Mouse (Mus musculus): ENCODE measurements around the gene Grwd1.
A peak's percentile ranks its signal among the peaks of the same experiment; 100 is the strongest.

Gene Grwd1

DNA sequence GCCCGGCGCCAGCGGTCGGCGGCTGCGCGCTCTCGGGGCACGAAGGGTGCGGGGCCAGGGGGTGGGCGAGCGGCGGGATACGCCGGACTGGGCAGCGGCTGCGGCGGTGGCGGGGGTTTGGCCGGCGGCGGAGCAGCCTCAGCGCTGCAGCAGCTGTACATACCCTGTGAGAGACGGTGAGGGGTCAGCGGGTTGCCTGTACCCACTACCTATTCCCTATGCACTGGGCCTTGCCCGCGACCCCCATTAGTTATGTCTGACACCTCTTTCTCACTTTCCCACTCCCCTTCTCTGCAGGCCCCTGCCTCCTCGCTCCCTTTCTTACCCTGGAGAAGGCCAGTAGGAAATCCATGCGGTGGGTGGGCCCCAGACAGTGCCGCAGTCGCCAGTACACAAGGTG, 3.2 kb upstream of the Grwd1 start:
- DNase-seq, result no peak

DNA sequence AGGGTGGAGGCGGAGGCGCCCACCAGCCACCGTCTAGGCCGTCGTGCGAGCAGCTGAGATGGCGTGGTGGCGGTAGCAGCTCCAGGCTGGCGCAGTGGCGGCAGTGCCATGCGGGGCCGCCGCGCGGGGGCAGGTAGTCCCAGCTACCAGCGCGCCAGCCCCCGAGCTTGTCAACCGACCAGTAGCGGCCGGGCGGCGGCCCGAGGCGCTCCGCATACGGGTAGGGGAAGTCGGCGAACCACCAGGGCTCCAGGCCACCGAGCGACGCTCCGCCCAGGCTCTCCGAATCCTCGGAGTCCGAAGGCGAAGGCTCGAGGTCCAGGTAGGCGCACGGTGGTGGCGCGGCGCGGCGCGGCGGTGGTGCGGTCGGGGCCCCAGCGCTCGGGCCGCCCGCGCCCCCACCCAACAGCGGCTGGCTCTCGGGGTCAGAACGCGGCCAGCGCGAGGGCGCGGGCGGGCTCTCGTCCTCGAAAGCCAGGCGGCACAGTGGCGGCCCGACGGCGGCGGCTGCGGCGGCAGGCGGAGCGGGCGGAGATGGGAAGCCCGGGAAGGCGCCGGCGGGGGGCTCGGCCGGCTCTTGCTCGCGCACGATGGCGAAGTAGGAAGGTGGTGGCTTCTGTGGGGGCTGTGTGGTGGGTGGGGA, 2.5 kb upstream of the Grwd1 start:
- DNase-seq, result no peak

DNA sequence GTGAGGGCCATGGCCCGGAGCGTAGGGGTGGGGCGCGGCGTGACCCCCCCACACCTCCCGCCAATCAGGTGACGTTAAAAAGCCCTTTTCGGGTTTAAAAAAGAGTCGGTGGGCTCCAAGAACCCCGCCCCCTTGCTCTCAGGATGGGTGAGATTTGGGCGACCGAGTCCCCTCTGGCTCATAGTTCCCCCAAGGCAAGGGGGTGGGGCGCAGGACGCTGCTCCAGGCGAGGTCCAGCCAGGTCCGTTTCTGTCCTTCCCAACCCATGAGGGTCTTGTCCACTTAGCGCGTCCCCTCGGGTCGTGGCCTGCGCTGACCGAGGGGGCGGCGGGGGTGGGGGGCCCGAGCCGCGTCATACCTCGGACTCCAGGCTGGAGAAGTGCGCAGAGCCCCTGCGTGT, 1.7 kb upstream of the Grwd1 start:
- DNase-seq, result peak; percentile 50

GRCm38 (mm10) chr7:45831128-45831525, 383 bp upstream of the Grwd1 start:
- no peak for DNase-seq

- DNase-seq, result no peak
These were observed 4.1 kb downstream of the Grwd1 start for GRCm38 (mm10) chr7:45826631-45827030.

DNA sequence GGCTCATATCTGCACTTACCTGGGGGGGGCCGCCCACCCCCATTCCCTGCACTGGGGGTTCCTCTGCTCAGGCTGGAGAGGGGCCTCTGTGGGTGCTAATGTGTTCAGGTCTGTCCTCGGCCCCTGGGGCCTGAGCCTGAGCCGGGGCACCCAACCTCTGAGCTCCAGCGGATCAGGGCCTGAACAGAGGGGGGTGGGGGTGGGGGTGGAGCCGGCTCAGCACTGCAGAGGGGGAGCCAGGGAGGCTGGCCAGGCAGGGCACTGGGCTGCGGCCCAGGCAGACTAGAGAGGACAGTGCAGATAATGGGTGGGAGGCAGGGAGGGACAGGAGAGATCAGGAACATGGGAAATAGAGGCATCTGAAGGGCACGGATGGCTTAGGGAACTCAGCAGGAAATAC, 6.1 kb downstream of the Grwd1 start, which contains the start of gene Kcnj14:
Kcnj14 (minus strand) TSS at position 185 of the 400 bp plus-strand sequence.
- no peak for DNase-seq

GRCm38 (mm10) chr7:45820913-45821312, 9.8 kb downstream of the Grwd1 start:
- no peak for DNase-seq

DNA sequence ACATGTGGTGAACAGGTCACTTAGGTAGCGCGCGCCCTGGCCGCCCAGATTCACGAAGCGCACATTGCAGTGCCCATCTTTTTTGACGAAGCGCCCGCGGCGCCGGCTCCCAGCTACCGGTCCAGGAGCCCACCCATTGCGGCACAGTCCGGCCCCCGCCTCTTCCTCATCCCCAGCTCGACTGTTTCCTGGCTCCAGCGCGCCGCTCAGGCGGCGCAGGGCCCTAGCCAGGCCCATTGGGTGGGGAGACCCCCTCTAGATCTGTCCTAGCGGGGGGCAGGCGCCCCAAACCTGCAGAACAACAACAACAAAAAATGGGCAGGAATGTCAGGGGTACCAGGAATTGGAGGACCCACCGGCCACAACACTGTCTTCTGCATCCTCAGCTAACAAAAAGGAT, 10.9 kb downstream of the Grwd1 start:
- no peak for DNase-seq

GRCm38 (mm10) chr7:45815984-45816351, 14.8 kb downstream of the Grwd1 start:
- no peak for DNase-seq

DNA sequence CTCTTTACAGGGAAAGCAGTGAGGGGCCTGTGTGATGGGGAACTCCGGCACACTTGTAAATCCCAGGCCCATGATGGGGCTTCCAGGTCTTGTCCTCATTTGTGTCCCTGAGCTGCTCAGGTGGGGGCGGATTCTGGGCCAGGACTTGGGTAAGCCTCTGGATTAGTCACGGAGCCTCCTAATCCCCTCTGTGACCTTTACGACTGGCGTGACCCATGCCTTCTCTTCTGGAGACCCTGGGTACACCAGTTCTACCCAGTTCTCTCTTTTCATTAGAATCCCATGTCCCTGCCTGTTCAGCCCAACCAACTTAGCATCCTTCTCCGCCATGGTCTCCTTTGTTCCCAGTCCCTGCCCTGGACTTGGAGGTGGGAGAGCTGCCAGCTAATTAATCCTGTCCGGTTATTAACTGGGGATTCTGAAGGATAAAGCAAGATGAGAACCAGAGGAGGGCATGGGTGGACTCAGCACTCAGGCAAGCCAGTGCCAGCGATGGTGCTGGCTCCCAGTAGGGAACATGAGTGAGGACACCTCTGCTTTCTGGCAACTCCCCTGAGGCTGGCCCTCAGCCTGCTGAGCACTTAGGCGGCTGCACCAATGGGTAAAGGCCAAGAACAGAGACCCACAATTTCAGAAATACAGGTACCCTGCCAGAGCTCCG, 15.3 kb downstream of the Grwd1 start:
- peak; percentile 69 for DNase-seq

- peak; percentile 71 for DNase-seq
These were observed 15.9 kb downstream of the Grwd1 start for GRCm38 (mm10) chr7:45814841-45815240.

DNA sequence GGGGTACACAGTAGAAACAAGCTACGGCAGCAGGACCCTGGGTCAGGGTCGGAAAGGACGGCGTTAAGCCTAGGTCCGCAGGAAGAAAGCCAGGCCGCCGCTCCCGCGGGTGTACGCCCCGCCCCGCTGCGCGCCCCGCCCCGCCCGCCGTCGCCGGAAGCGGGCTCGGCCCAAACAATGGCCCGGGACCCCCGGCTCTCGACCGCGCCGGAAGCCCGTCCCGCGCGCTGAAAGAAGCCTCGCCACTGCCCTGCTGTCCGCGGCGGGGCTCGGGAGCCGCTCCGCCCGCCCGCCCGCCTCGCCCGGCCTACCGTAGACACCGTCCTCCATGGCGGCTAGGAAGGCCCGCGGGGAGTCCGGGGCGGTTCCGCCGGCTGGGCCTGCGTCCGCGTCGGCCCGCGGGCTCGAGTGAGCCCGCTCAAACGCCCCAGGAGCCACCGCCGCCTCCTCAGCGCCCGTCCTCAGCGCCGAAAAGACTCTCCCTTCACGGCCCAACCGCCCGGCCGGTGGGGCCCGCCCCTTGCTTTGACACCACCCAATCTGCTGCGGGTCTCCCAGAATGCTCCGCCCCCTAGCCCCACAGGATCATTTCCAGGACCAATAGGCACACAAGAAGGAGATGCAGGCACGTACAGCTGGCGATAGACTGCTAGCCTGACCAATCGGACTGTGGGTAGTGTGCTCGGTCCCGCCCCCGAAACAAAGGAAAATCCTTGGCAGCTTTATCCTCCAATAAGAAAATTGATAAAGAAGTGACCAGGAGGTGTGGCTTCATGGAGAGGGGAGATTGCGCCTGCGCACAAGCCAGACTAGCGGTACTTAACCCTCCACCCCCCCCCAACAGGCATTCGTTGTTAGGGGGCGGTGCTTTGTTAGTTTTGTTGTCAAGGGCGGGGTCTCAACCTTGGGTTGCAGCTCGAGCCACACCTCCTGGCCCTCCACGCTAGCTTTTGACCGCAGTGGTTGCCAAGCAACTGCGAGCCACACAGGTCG, 16.7 kb downstream of the Grwd1 start, which contains the start of gene Cyth2:
Cyth2 (minus strand) TSS at position 795 of the 993 bp plus-strand sequence.
- DNase-seq, result peak; percentile 100

GRCm38 (mm10) chr7:45812921-45813320, 17.8 kb downstream of the Grwd1 start:
- no peak for DNase-seq

DNA sequence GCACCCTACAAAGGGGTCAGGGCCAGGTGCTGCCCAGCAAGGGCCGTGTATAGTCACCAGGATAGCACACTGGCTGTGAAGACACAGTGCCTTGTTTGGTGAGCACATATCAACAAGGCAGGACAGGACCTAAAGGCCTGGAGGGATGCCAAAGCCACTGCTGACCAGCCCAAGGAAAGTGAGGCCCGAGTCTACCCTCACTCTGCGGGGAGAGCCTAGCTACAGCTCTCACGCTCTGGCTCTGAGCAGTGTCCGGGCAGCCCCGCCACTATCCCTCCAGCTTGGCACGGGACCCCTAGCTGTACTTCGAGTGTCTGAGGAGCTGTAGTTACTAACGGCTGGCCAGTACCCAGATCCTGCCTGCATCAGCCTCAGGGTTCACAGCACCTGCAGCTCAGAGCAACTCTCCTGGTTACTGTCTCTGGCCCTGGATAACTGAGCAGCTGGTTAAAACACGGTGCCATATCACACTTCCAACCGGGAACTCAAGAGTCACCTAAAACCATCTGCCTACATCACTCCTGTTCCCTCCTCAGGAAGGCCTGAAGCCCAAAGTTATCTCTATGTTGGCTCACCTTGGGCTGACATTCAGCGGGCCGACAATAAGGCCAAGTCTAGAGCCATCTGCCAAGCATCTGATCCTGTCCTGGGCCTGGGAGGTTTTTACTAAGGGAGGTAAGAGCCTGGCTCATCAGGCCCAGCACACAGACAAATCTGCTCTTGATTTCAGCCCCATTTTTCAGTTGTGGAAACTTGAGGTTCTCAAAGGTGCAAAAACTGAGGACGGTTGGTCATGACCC, 21.3 kb downstream of the Grwd1 start:
- DNase-seq, result no peak

DNA sequence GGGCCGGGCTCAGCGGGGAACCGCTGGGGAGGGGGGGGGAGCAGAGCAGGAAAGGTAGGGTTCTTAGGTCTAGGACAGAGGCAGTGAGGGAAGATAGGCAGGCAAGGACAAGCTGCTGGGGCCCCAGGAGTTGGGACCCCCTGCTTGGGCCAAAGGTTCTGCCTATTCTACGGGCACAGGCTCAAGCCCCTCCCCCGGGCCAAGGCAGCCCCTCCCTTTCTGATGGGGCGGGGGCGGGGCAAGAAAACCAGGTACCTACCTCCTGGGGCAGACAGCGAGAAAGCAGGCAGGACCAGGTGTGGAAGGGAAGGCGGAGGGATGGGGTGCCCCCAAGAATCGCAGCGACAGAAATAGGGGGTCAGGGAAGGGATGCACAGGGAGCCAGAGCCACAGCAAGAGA, 22.3 kb downstream of the Grwd1 start:
- no peak for DNase-seq

DNA sequence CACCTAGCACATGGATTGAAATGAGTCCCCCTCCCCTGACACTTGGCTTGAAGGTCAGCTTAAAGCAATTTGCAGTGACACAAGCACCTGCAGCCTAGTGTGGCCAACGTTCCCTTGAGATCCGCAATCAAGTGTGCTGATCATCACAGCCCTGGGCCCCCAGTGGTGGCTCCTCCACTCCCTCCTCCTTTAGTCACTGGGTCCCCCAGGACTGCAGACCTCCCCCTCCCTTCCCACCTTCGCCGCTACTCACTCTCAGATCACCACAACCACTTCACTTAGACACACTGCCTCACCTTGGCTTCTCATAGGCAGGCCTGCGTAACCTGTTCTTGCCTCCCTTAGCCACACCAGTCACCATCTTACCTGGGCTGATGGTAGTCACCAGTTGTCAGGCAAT, 24.8 kb downstream of the Grwd1 start:
- DNase-seq, result no peak

GRCm38 (mm10) chr7:45802551-45802950, 28.2 kb downstream of the Grwd1 start:
- DNase-seq, result no peak

DNA sequence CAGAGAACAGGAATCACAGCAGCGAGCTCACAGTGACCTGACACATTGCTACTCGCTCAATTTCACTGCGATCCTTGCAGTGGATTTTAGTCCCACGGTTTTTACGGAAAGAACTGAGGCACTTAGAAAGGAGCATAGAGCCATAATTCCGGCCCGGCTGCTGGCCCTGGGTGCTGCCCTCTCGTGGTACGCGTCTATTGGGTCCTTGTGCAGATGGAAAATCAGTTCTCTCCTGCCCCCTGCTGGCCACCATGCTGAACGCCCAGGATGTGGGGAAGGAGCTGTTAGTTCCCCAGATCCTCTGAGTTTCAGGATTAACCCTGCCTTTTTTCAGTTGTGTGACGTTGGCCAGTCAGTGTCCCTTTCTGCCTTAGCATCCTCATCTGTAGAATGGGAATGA, 29.4 kb downstream of the Grwd1 start:
- peak; percentile 89 for DNase-seq

GRCm38 (mm10) chr7:45800546-45801204, 30.1 kb downstream of the Grwd1 start:
- no peak for DNase-seq

- peak; percentile 12 for DNase-seq
These were observed 30.7 kb downstream of the Grwd1 start for GRCm38 (mm10) chr7:45800001-45800400.

DNA sequence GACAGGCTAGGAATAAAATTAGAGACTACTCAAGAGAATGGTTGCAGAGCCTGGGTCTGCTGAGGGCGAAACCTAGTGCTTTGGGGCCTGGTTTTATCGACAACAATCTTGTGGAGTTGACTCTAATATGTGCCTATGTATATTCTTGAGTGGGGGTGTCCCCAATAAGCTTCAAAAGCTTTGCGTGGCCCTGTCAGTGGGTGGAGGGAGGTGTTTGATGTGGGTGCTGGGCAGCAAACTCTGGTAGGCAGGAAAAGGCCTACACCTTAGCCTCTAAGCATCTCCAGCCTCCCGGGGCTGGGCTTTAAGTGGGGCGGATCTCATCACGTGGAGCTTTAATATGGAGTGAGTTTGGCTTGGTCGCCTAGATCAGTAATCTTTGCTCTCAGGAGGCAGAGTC, 31.8 kb downstream of the Grwd1 start:
- DNase-seq, result no peak

- peak; percentile 61 for DNase-seq
These were observed 32.3 kb downstream of the Grwd1 start for GRCm38 (mm10) chr7:45798511-45798836.

All from cerebellum, adult 9-11 months (tissue).